Mouse (Mus musculus) cerebellum, postnatal 36 days (tissue): ENCODE data around the gene Gm28042.

Source experiments
- DNase-seq, 2 experiments: peaks; one replicate each; pipeline ENCODE4 v3.0.0; 2021 to 2022; ENCODE audit warnings: mixed read lengths in 2 of 2

Gm28042 gene

DNA sequence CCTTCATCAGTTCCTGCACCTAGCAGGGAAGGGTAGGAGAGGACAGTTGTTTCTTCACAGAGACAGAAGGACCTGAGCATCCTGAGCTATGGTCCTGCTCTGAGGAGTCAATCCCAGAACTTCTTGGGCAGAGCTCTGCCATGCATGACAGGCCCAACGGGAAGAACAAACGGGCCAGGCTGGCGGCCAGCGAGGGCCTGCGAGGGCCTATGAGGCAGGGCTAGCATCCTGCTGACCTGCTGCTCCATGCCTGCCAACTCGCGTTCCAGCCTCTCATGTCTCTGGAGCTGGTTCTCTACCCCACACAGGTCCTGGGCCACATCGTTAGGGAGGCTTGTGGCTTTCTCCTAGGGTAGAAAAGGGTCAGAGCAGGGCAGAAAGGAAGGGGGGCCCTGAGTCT, 35.0 kb downstream of the Gm28042 start:
- DNase-seq: no peak

- no peak for DNase-seq
Observed at GRCm38 (mm10) chr2:120064639-120065038, 37.3 kb downstream of the Gm28042 start.

- DNase-seq: no peak
Observed at GRCm38 (mm10) chr2:120065243-120065642, 38.0 kb downstream of the Gm28042 start.

DNA sequence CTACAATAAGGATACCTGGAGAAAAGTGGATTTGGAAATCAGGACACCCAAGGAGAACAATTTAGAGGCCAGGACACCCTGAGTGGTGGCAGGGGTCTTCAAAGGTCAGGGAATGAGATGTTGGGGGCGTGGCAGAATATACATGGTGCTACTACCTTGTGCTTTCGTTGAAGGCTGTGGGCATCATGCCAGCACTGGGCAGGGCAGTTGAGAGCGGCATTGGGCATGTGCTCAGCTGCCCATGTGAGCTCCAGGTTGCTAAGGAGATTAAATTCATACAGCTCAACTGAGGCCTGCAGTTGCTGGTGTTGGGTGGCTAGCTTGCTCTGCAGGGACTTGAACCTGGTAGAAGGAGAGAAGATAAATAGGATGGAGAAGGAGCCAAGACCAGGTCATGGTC, 38.9 kb downstream of the Gm28042 start:
- DNase-seq: no peak

DNA sequence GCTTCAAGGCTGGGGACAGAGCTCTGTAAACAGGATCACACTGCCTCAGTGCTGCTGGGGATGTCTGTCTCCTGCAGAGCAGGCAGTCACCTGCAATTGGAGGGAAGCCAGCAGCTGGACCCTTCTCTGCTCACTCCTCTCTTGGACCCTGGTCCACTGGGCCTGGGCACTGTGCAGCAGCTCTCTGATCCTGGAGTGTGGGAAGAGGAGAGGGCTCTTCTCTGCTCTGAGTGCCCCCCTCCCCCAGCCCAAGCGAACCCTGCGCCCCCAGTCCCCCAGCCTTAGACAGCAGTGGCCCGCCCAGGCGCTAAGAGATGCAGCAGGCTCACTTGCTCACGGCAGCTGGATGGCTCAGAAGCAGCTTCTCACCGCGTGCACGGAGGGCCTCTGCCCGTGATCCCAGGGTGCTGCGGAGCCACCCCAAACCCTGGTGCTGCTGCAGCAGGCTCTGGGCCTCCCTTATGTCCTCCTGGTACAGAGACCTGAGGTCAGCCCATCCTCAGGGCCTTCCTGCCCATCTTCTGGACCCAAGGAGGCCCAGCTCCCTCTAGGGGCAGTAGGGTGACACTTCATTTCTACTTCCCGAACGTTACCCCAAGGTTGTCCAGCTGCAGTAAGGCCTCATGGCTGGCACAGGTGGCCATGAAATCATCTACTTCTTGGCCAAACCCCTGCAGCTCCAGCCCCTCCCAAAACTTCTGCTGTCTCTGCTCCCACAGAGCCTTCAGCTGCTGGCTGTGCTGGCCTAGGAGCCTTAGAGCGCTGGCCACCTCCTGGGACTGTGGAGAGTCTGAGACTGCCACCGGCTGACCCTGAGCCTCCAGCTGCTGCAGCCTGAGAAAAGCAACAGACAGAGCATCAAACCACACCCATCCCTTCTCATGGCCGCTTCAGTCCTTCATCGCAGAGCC, 41.5 kb downstream of the Gm28042 start:
- DNase-seq: peak; percentile 48 to 52

DNA sequence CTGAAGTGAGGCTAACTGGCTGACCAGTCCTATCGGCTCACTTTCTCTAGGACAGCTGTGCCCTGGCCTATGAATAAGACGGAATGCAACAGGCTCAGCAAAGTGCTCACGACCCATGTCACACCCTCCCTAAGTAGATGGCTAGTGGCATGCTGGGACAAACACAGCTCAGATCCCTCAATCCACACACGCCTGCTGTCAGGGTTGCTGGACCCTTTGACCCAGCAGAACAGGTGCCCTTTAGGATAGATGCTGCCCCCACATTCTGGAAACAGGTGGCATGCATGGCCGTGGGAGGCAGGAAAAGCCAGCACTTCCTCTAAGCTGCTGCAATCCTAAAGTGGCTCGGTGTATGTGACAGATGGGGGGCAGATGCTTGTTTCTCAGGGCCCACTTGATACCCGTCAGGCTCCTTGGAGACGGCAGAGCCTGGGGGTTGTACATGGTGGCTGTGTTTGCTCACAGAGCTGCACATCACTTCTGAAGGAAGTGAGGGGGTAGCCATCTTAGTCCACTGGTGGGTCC, 42.2 kb downstream of the Gm28042 start:
- DNase-seq: no peak

GRCm38 (mm10) chr2:120074096-120074495, 46.8 kb downstream of the Gm28042 start:
- DNase-seq: peak in 1 of 2 experiments; percentile 19

- peak; percentile 70 to 76 for DNase-seq
Observed at GRCm38 (mm10) chr2:120076076-120076705, 48.9 kb downstream of the Gm28042 start.

GRCm38 (mm10) chr2:120082416-120082815, 55.1 kb downstream of the Gm28042 start:
- no peak for DNase-seq

- DNase-seq: no peak
Observed at GRCm38 (mm10) chr2:120084593-120085361, 57.5 kb downstream of the Gm28042 start.

- DNase-seq: no peak
Observed at GRCm38 (mm10) chr2:120086038-120086437, 58.7 kb downstream of the Gm28042 start.

- DNase-seq: no peak
Observed at GRCm38 (mm10) chr2:120087391-120087790, 60.1 kb downstream of the Gm28042 start.

DNA sequence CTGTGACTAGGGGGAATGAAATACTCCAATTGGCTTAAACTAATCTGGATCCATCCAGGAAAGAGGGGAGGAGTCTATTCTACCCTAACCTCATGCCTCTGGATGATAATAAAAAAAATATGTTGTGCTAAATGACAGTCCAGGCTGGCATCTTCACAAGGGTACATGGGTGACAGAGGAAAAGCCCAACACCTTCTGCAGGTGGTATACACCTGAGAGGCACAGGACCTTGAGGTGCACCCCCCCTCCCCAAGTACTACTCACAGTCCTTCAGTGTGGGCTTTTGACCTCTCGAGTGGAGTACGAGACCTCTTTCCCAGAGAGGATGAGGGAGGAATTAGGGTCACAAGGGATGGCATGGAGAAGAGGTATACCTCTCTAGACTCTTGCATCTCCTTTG, 60.6 kb downstream of the Gm28042 start:
- no peak for DNase-seq

GRCm38 (mm10) chr2:120090979-120091378, 63.7 kb downstream of the Gm28042 start:
- no peak for DNase-seq
